ENCODE assay signal across 18 mouse cellular contexts in the genomic region with DNA sequence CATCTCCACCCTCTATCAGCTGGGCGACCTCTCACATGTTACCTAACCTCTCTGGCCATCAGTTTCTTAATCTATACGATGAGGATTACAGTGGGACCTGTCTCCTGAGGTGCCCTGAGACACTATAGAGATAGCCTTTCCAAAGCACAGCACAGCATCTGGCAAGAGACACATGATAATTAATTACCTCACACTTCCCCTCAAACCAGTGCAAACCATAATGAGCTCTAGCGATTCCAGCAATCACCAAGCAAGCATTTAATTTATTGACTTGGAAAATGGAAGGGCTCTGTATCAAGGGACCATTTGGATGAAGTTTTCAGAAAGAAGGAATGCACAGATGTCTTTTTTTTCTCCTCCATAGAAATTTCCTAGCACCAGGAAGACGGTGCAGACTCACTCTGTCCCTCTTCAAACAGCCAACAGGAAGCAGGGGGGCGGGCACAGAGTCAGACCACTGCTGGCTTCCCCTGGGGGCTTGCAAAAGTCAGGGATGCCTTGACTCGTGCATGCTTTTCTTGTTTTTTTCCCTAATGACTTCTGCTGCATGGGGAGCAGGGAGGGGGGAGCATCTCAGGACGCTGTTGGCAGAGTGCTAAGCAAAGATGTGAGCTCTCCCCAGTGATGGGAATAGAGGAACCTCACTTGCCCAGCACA. TPM values are rescaled to one million over a fixed set of nuclear protein-coding genes. Genes with fewer than 3 reads are reported as not detected.
A peak's percentile ranks its signal among the peaks of the same experiment; 100 is the strongest.
DNase-seq lines count a peak whose midpoint lies in the region; ATAC-seq and TF ChIP-seq lines count a peak whose summit lies in the region.
"Had no signal": no experiment of that assay in that cellular context is flagged by ENCODE, and none has a peak within 500 bp of the region (broad histone marks: within the 10 kb centered on the region; RNA-seq: fewer than 3 reads in every experiment).

No protein-coding gene starts in this region.

- no peak for TF ChIP-seq CTCF in kidney, postnatal 0 days (IDR thresholded peaks at IDR 0.05; ENCODE audit: low read depth)

- WGBS in limb, embryonic 13.5 days, result 26% methylated on average over 7 of the region's 7 CpGs
- WGBS in limb, embryonic 10.5 days, result 37% methylated on average over 7 of the region's 7 CpGs
- WGBS in forebrain, embryonic 14.5 days, result 47% methylated on average over 7 of the region's 7 CpGs
- 36% methylated on average over 7 of the region's 7 CpGs for WGBS in kidney, postnatal 0 days

- no peaks in the 10 kb centered on the region for H3K9me3 ChIP-seq in limb, embryonic 13.5 days
- H3K9me3 ChIP-seq in limb, embryonic 10.5 days (replicated peaks), result no peaks in the 10 kb centered on the region
- no peaks in the 10 kb centered on the region for H3K9me3 ChIP-seq in forebrain, embryonic 14.5 days (replicated peaks; ENCODE audit: control insufficient read depth, low read length)
- H3K9me3 ChIP-seq in kidney, postnatal 0 days (replicated peaks; ENCODE audit: low read length), result no peaks in the 10 kb centered on the region
- H3K9me3 ChIP-seq: heart, embryonic 13.5 days; midbrain, embryonic 12.5 days had no signal

- H3K36me3 ChIP-seq in limb, embryonic 13.5 days, result no peaks in the 10 kb centered on the region
- H3K36me3 ChIP-seq in limb, embryonic 10.5 days, result no peaks in the 10 kb centered on the region
- no peaks in the 10 kb centered on the region for H3K36me3 ChIP-seq in forebrain, embryonic 14.5 days (ENCODE audit: control insufficient read depth, insufficient read depth, low read length)
- no peaks in the 10 kb centered on the region for H3K36me3 ChIP-seq in kidney, postnatal 0 days (ENCODE audit: insufficient read depth, low read length)
- H3K36me3 ChIP-seq: heart, embryonic 13.5 days; midbrain, embryonic 12.5 days had no signal

- no peak overlapping the region for H3K4me3 ChIP-seq in limb, embryonic 13.5 days
- no peak overlapping the region for H3K4me3 ChIP-seq in limb, embryonic 10.5 days
- no peak overlapping the region for H3K4me3 ChIP-seq in forebrain, embryonic 14.5 days (ENCODE audit: low read depth, low read length)
- no peak overlapping the region for H3K4me3 ChIP-seq in kidney, postnatal 0 days (replicated peaks; ENCODE audit: low read depth, low read length)
- H3K4me3 ChIP-seq: erythroblast, embryonic 14.5 days; heart, embryonic 13.5 days; midbrain, embryonic 12.5 days had no signal

- H3K4me2 ChIP-seq in limb, embryonic 13.5 days (replicated peaks), result no peak overlapping the region
- H3K4me2 ChIP-seq in forebrain, embryonic 14.5 days (ENCODE audit: low read length), result no peak overlapping the region
- no peak overlapping the region for H3K4me2 ChIP-seq in kidney, postnatal 0 days (ENCODE audit: low read length)
- H3K4me2 ChIP-seq: heart, embryonic 13.5 days; midbrain, embryonic 12.5 days had no signal

- DNase-seq in gastrocnemius, adult 18-20 months (ENCODE audit: low spot score), result peak; percentile 51
- DNase-seq in gastrocnemius, postnatal 10 days, result no peak
- DNase-seq in limb, embryonic 10.5 days (ENCODE audit: low spot score), result no peak
- DNase-seq in forebrain, embryonic 14.5 days (ENCODE audit: low spot score), result no peak
- DNase-seq in kidney, postnatal 0 days (ENCODE audit: low spot score), result peak; percentile 70
- no peak for DNase-seq in cerebellum, postnatal 25 days
- no peak for DNase-seq in lung, postnatal 36 days
- DNase-seq: adrenal gland, adult 2 months; cerebellum, adult 9-11 months; thymus, postnatal 4 days had no signal

- peaks cover 9% of the 10 kb centered on the region; the same call in 1 of the 2 replicates for H3K4me1 ChIP-seq in limb, embryonic 13.5 days
- peaks cover 13% of the 10 kb centered on the region for H3K4me1 ChIP-seq in limb, embryonic 10.5 days
- H3K4me1 ChIP-seq in forebrain, embryonic 14.5 days (ENCODE audit: control insufficient read depth, insufficient read depth, low read length), result peaks cover 6% of the 10 kb centered on the region; the same call in 1 of the 2 replicates
- H3K4me1 ChIP-seq in kidney, postnatal 0 days (replicated peaks; ENCODE audit: insufficient read depth, low read length), result no peaks in the 10 kb centered on the region

- H3K9ac ChIP-seq in limb, embryonic 13.5 days, result no peak overlapping the region
- H3K9ac ChIP-seq in forebrain, embryonic 14.5 days (ENCODE audit: low read length), result no peak overlapping the region
- no peak overlapping the region for H3K9ac ChIP-seq in kidney, postnatal 0 days (ENCODE audit: low read depth, low read length)
- H3K9ac ChIP-seq: heart, embryonic 13.5 days; liver, embryonic 14.5 days; midbrain, embryonic 12.5 days had no signal

- ATAC-seq in limb, embryonic 13.5 days (ENCODE audit: low FRiP score, low read depth), result peak; percentile 19; the same call in 1 of the 2 replicates
- peak; percentile 34; the same call in 1 of the 2 replicates for ATAC-seq in forebrain, embryonic 14.5 days
- ATAC-seq in kidney, postnatal 0 days (replicated peaks; ENCODE audit: low FRiP score, low read depth), result no peak
- ATAC-seq: inflammation-experienced regulatory T-cells, adult 6 months had no signal

- H3K27ac ChIP-seq in limb, embryonic 13.5 days, result no peak overlapping the region
- H3K27ac ChIP-seq in limb, embryonic 10.5 days, result no peak overlapping the region
- no peak overlapping the region; the same call in 1 of the 2 replicates for H3K27ac ChIP-seq in forebrain, embryonic 14.5 days (ENCODE audit: low read depth, low read length)
- H3K27ac ChIP-seq in kidney, postnatal 0 days, result no peak overlapping the region
- H3K27ac ChIP-seq: heart, embryonic 13.5 days; liver, embryonic 14.5 days; midbrain, embryonic 12.5 days had no signal

- no peaks in the 10 kb centered on the region for H3K27me3 ChIP-seq in limb, embryonic 13.5 days
- no peaks in the 10 kb centered on the region for H3K27me3 ChIP-seq in limb, embryonic 10.5 days (ENCODE audit: low read depth, poor library complexity, severe bottlenecking)
- no peaks in the 10 kb centered on the region for H3K27me3 ChIP-seq in forebrain, embryonic 14.5 days (replicated peaks; ENCODE audit: control insufficient read depth, insufficient read depth, low read length)
- H3K27me3 ChIP-seq in kidney, postnatal 0 days (ENCODE audit: insufficient read depth, low read length), result no peaks in the 10 kb centered on the region
- H3K27me3 ChIP-seq: heart, embryonic 13.5 days had no signal

RNA-seq across cellular contexts. Expression of a gene that starts 34.2 kb away (rescaled TPM):
- not detected for total RNA-seq in gastrocnemius, adult 18-20 months (2021)
- not detected for total RNA-seq in gastrocnemius, postnatal 10 days (2021)
- polyA plus RNA-seq in limb, embryonic 13.5 days (2015; fragmentation: Nextera tagmentation; extraction: Ambion mirVana), result not detected in 2 replicates
- polyA plus RNA-seq in limb, embryonic 10.5 days (2016; fragmentation: Nextera tagmentation; extraction: Ambion mirVana), result not detected in 2 replicates
- not detected in 2 replicates for polyA plus RNA-seq in forebrain, embryonic 14.5 days (2014; fragmentation: Nextera tagmentation; extraction: Ambion mirVana)
- polyA plus RNA-seq in kidney, postnatal 0 days (2015; fragmentation: Nextera tagmentation; extraction: Ambion mirVana), result 0.17 and 0.59 TPM in 2 replicates
- total RNA-seq: adrenal gland, adult 2 months; gastrocnemius, postnatal 4 days; left cerebral cortex, postnatal 14 days had no signal
- polyA plus RNA-seq: adrenal gland, adult 2 months; erythroblast, embryonic 14.5 days; heart, embryonic 13.5 days; inflammation-experienced regulatory T-cells, adult 6 months; midbrain, embryonic 12.5 days had no signal

RNA-seq across cellular contexts. Expression of a gene that starts 41.5 kb away (rescaled TPM):
- total RNA-seq in gastrocnemius, adult 18-20 months (2021), result 1 to 10 TPM in 1 of 2 experiments, under 1 TPM in 1; 0.88 to 1.4 TPM
- total RNA-seq in gastrocnemius, postnatal 10 days (2021), result 1 to 10 TPM; 4.1 to 7.5 TPM
- 1.4 TPM in 2 replicates for polyA plus RNA-seq in limb, embryonic 13.5 days (2015; fragmentation: Nextera tagmentation; extraction: Ambion mirVana)
- polyA plus RNA-seq in limb, embryonic 10.5 days (2016; fragmentation: Nextera tagmentation; extraction: Ambion mirVana), result 0.83 and 0.90 TPM in 2 replicates
- polyA plus RNA-seq in forebrain, embryonic 14.5 days (2014; fragmentation: Nextera tagmentation; extraction: Ambion mirVana), result 25.8 and 30.7 TPM in 2 replicates
- 1.2 TPM in 2 replicates for polyA plus RNA-seq in kidney, postnatal 0 days (2015; fragmentation: Nextera tagmentation; extraction: Ambion mirVana)
- polyA plus RNA-seq: erythroblast, embryonic 14.5 days; inflammation-experienced regulatory T-cells, adult 6 months had no signal

Comparison
In these comparisons a context has a peak if more than half of its experiments do, and no peak if none do; other contexts are left out.
1. DNase-seq: peak in gastrocnemius, adult 18-20 months (single experiment) and kidney, postnatal 0 days (single experiment); none in gastrocnemius, postnatal 10 days (single experiment), limb, embryonic 10.5 days (single experiment), forebrain, embryonic 14.5 days (single experiment), cerebellum, postnatal 25 days (0 of 2) and lung, postnatal 36 days (single experiment).
2. RNA of a gene that starts 41.5 kb away (polyA plus RNA-seq): 25.8 to 30.7 TPM in forebrain, embryonic 14.5 days; 1.4 TPM in limb, embryonic 13.5 days, 1.2 TPM in kidney, postnatal 0 days and 0.83 to 0.90 TPM in limb, embryonic 10.5 days; every median in the first group is over 10 times any median in the second.